Mouse (Mus musculus): ENCODE measurements around the gene Fndc3b. TPM values are rescaled to one million over a fixed set of nuclear protein-coding genes. Genes with fewer than 3 reads are reported as not detected.

The Fndc3b gene
- polyA plus RNA-seq, 1 experiment from 2014 or later, result 39.5 TPM

GRCm38 (mm10) chr3:27656764-27657390 is 54.2 kb downstream of the Fndc3b start:
- peak; percentile 26; the same call in 1 of the 2 replicates for ATAC-seq (ENCODE audit: insufficient number of reproducible peaks, low FRiP score, low TSS enrichment, low read depth)

GRCm38 (mm10) chr3:27655673-27656072 is 55.4 kb downstream of the Fndc3b start:
- Histone ChIP-seq H3K4me3 (no peak overlapping the region), H3K27me3 (no peaks in the 10 kb centered on the region), H3K9me3 (no peaks in the 10 kb centered on the region), H3K27ac (peak overlapping the region; percentile 33; the same call in 1 of the 2 replicates), H3K36me3 (0 out of 2 replicates have a peak, but pooled peaks cover 2% of the 10 kb centered on the region), H3K9ac (no peak overlapping the region), H3K4me2 (no peak overlapping the region), H3K4me1 (peaks cover 65% of the 10 kb centered on the region)
- no peak for ATAC-seq (ENCODE audit: insufficient number of reproducible peaks, low FRiP score, low TSS enrichment, low read depth)
- WGBS, result 53% methylated on average over 4 of the region's 4 CpGs

More at GRCm38 (mm10) chr3:27656764-27657390, 54.2 kb downstream of the Fndc3b start:
- H3K4me2 ChIP-seq, result no peak overlapping the region
- H3K9me3 ChIP-seq, result no peaks in the 10 kb centered on the region
- peak overlapping the region; percentile 19; the same call in 1 of the 2 replicates for H3K27ac ChIP-seq
- 35% methylated on average over 7 of the region's 7 CpGs for WGBS
- 0 out of 2 replicates have a peak, but pooled peaks cover 2% of the 10 kb centered on the region for H3K36me3 ChIP-seq
- H3K9ac ChIP-seq, result no peak overlapping the region
- H3K27me3 ChIP-seq, result no peaks in the 10 kb centered on the region
- peaks cover 53% of the 10 kb centered on the region for H3K4me1 ChIP-seq
- no peak overlapping the region for H3K4me3 ChIP-seq

- no peak overlapping the region for H3K4me3 ChIP-seq
- no peaks in the 10 kb centered on the region for H3K27me3 ChIP-seq
- H3K36me3 ChIP-seq, result 0 out of 2 replicates have a peak, but pooled peaks cover 2% of the 10 kb centered on the region
- no peak overlapping the region for H3K9ac ChIP-seq
- ATAC-seq (ENCODE audit: insufficient number of reproducible peaks, low FRiP score, low TSS enrichment, low read depth), result no peak
- H3K27ac ChIP-seq, result peak overlapping the region; percentile 33
- no peak overlapping the region for H3K4me2 ChIP-seq
- WGBS, result 72% methylated on average over 11 of the region's 11 CpGs
- H3K4me1 ChIP-seq, result peaks cover 72% of the 10 kb centered on the region
- no peaks in the 10 kb centered on the region for H3K9me3 ChIP-seq
These were observed 56.1 kb downstream of the Fndc3b start for GRCm38 (mm10) chr3:27655042-27655441.

- H3K4me1 ChIP-seq, result peaks cover 85% of the 10 kb centered on the region
- 54% methylated on average over 9 of the region's 9 CpGs for WGBS
- H3K27me3 ChIP-seq, result no peaks in the 10 kb centered on the region
- H3K4me2 ChIP-seq, result no peak overlapping the region
- H3K9ac ChIP-seq, result no peak overlapping the region
- no peaks in the 10 kb centered on the region for H3K9me3 ChIP-seq
- ATAC-seq (ENCODE audit: insufficient number of reproducible peaks, low FRiP score, low TSS enrichment, low read depth), result no peak
- peak overlapping the region; percentile 80 for H3K27ac ChIP-seq
- no peak overlapping the region for H3K4me3 ChIP-seq
- no peaks in the 10 kb centered on the region for H3K36me3 ChIP-seq
These were observed 58.6 kb downstream of the Fndc3b start for GRCm38 (mm10) chr3:27652451-27653011.

GRCm38 (mm10) chr3:27651731-27652130 is 59.4 kb downstream of the Fndc3b start:
- Histone ChIP-seq H3K9me3 (no peaks in the 10 kb centered on the region), H3K9ac (no peak overlapping the region), H3K27me3 (no peaks in the 10 kb centered on the region), H3K36me3 (no peaks in the 10 kb centered on the region), H3K27ac (peak overlapping the region; percentile 80), H3K4me2 (no peak overlapping the region), H3K4me3 (no peak overlapping the region), H3K4me1 (peaks cover 81% of the 10 kb centered on the region)
- WGBS, result 31% methylated on average over 6 of the region's 6 CpGs
- no peak for ATAC-seq (ENCODE audit: insufficient number of reproducible peaks, low FRiP score, low TSS enrichment, low read depth)

- 88% methylated on average over 11 of the region's 11 CpGs for WGBS
- Histone ChIP-seq H3K4me3 (no peak overlapping the region), H3K9ac (no peak overlapping the region), H3K27ac (no peak overlapping the region), H3K4me2 (no peak overlapping the region), H3K36me3 (no peaks in the 10 kb centered on the region), H3K4me1 (peaks cover 73% of the 10 kb centered on the region), H3K27me3 (no peaks in the 10 kb centered on the region), H3K9me3 (no peaks in the 10 kb centered on the region)
- no peak for ATAC-seq (ENCODE audit: insufficient number of reproducible peaks, low FRiP score, low TSS enrichment, low read depth)
These were observed 61.0 kb downstream of the Fndc3b start for GRCm38 (mm10) chr3:27650083-27650482.

GRCm38 (mm10) chr3:27649316-27649715 is 61.8 kb downstream of the Fndc3b start:
- H3K4me3 ChIP-seq, result no peak overlapping the region
- WGBS, result 39% methylated on average over 1 of the region's 1 CpGs
- peaks cover 65% of the 10 kb centered on the region for H3K4me1 ChIP-seq
- H3K27ac ChIP-seq, result peak overlapping the region; percentile 63
- H3K27me3 ChIP-seq, result no peaks in the 10 kb centered on the region
- H3K9ac ChIP-seq, result no peak overlapping the region
- ATAC-seq (ENCODE audit: insufficient number of reproducible peaks, low FRiP score, low TSS enrichment, low read depth), result no peak
- no peaks in the 10 kb centered on the region for H3K9me3 ChIP-seq
- no peaks in the 10 kb centered on the region for H3K36me3 ChIP-seq
- no peak overlapping the region for H3K4me2 ChIP-seq

GRCm38 (mm10) chr3:27642381-27642780 is 68.7 kb downstream of the Fndc3b start:
- peaks cover 23% of the 10 kb centered on the region for H3K36me3 ChIP-seq
- no peak overlapping the region for H3K4me2 ChIP-seq
- ATAC-seq (ENCODE audit: insufficient number of reproducible peaks, low FRiP score, low TSS enrichment, low read depth), result no peak
- H3K4me1 ChIP-seq, result peaks cover 8% of the 10 kb centered on the region; the same call in 1 of the 2 replicates
- no peak overlapping the region for H3K4me3 ChIP-seq
- WGBS, result 91% methylated on average over 6 of the region's 6 CpGs
- H3K9me3 ChIP-seq, result no peaks in the 10 kb centered on the region
- no peak overlapping the region for H3K27ac ChIP-seq
- no peaks in the 10 kb centered on the region for H3K27me3 ChIP-seq
- H3K9ac ChIP-seq, result no peak overlapping the region

- no peaks in the 10 kb centered on the region for H3K27me3 ChIP-seq
- H3K4me1 ChIP-seq, result no peaks in the 10 kb centered on the region; the same call in 1 of the 2 replicates
- H3K4me3 ChIP-seq, result no peak overlapping the region
- no peaks in the 10 kb centered on the region for H3K9me3 ChIP-seq
- no peak overlapping the region for H3K9ac ChIP-seq
- 87% methylated on average over 4 of the region's 4 CpGs for WGBS
- ATAC-seq (ENCODE audit: insufficient number of reproducible peaks, low FRiP score, low TSS enrichment, low read depth), result no peak
- peaks cover 23% of the 10 kb centered on the region for H3K36me3 ChIP-seq
- no peak overlapping the region for H3K27ac ChIP-seq
- no peak overlapping the region for H3K4me2 ChIP-seq
These were observed 71.4 kb downstream of the Fndc3b start for GRCm38 (mm10) chr3:27639701-27640100.

- WGBS, result 70% methylated on average over 6 of the region's 6 CpGs
- Histone ChIP-seq H3K9ac (no peak overlapping the region), H3K4me1 (no peaks in the 10 kb centered on the region; the same call in 1 of the 2 replicates), H3K27me3 (no peaks in the 10 kb centered on the region), H3K4me2 (no peak overlapping the region), H3K27ac (no peak overlapping the region), H3K4me3 (no peak overlapping the region), H3K9me3 (no peaks in the 10 kb centered on the region), H3K36me3 (peaks cover 26% of the 10 kb centered on the region)
- no peak for ATAC-seq (ENCODE audit: insufficient number of reproducible peaks, low FRiP score, low TSS enrichment, low read depth)
These were observed 74.0 kb downstream of the Fndc3b start for GRCm38 (mm10) chr3:27637046-27637661.

GRCm38 (mm10) chr3:27635776-27636175 is 75.3 kb downstream of the Fndc3b start:
- no peak overlapping the region for H3K27ac ChIP-seq
- no peaks in the 10 kb centered on the region for H3K27me3 ChIP-seq
- 36% methylated on average over 3 of the region's 3 CpGs for WGBS
- no peak overlapping the region for H3K9ac ChIP-seq
- H3K9me3 ChIP-seq, result no peaks in the 10 kb centered on the region
- no peak overlapping the region for H3K4me3 ChIP-seq
- no peak overlapping the region for H3K4me2 ChIP-seq
- H3K36me3 ChIP-seq, result peaks cover 17% of the 10 kb centered on the region; the same call in 1 of the 2 replicates
- H3K4me1 ChIP-seq, result peaks cover 9% of the 10 kb centered on the region
- no peak for ATAC-seq (ENCODE audit: insufficient number of reproducible peaks, low FRiP score, low TSS enrichment, low read depth)

GRCm38 (mm10) chr3:27632880-27633279 is 78.2 kb downstream of the Fndc3b start:
- WGBS, result 94% methylated on average over 1 of the region's 1 CpGs
- Histone ChIP-seq H3K27me3 (no peaks in the 10 kb centered on the region), H3K4me3 (no peak overlapping the region), H3K4me1 (peaks cover 11% of the 10 kb centered on the region), H3K27ac (peak overlapping the region; percentile 38; the same call in 1 of the 2 replicates), H3K9me3 (no peaks in the 10 kb centered on the region), H3K4me2 (no peak overlapping the region), H3K36me3 (peaks cover 12% of the 10 kb centered on the region; the same call in 1 of the 2 replicates), H3K9ac (no peak overlapping the region)
- no peak for ATAC-seq (ENCODE audit: insufficient number of reproducible peaks, low FRiP score, low TSS enrichment, low read depth)
